Mouse (Mus musculus) right cerebral cortex, adult 18-20 months (tissue): Measurements from ENCODE around the gene Sox8.

ENCODE experiments used
- DNase-seq: peaks from one replicate; pipeline ENCODE4 v3.0.0; 2022; ENCODE audit warnings: mixed read lengths

Gene Sox8

GRCm38 (mm10) chr17:25570648-25571452 lies at the start of gene Sox8:
TSS of gene Sox8 (minus strand) at chr17:25570686.
- DNase-seq = peak; percentile 94

DNA sequence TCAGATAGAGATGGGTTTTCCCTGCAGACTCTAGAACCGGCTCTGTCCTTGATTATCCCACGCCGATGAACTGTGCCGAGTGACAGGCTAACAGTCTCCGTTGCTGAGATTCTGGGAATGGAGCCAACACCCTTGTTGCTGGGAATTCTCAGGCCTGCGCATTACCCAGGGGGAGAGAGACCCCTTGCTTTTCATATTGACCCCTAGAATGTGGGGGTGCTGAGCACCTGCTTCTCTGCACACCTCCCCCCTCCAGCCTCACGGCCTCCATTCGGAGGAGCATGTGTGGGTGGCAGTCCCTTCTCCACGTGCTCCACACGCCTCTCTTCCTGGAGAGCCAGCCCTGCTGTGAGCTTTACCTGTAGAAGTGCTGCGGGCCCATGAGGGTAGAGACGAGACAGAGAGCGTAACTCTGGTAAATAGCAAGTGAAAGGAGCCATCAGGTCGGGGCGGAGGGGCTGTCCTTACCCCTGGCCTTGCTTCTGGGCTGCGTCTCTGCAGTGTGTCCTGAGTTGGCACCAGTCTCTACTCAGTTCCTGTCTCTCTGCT lies 48.1 kb upstream of the Sox8 start:
- peak; percentile 77 for DNase-seq

DNA sequence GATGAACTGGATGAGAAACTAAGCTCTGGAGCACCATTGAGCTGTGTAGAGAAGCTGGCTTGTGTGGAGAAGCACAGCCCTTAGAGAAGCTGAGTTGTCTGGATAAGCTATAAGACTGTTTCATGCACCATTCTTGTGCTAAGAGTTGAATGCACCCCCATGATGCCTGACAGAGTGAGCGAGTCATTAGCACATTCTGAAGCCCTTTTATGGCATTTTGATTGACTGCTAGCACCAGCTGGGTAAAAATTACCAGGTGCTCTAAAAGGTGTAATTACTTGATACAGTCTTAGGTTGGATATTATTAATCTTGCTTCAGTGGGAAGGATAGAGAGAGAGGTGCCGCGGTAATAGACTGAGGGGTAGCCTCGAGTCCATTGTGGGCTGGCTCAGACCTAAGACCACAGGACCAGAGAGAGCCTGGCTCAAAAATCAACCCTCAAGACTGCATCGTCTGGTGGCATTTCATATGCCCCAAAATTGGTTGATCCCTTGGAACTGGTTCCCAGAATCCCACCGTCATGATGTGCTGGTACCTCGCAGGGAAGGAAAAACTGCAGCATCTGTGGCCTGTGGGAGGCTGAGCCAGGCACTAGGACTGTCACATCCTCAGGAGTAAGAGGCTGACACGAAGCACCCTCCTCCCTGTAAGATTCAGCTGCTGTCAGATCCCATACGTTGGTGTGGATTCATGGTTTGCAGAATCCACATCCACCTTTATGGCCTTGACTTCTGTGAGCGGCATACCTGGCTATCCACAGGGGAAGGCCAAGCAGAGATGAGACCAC lies 44.4 kb upstream of the Sox8 start:
- no peak for DNase-seq

- DNase-seq = no peak
Observed at GRCm38 (mm10) chr17:25613323-25613722, 42.8 kb upstream of the Sox8 start.

GRCm38 (mm10) chr17:25612537-25612936 lies 42.1 kb upstream of the Sox8 start:
- no peak for DNase-seq

DNA sequence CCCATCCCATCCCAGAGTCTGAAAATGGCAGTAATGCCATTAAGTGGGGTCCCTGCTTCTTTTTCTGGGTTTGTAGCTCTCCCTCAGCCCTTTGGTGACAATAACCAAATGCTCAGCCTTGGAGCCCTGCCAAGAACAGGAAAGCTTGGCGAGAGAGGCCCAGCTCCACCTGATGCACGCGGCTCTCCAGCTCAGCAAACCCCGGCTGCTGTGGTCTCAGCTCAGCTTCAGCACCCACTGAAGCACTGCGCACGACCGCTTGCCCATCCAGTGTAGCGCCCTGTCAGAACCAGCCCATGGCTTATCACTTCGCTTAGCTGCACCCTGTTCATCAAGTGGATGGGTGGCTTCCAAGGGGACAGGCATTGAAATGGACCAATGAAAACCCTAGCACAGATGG lies 39.7 kb upstream of the Sox8 start:
- DNase-seq = no peak

GRCm38 (mm10) chr17:25609506-25609828 lies 39.0 kb upstream of the Sox8 start:
- no peak for DNase-seq

DNA sequence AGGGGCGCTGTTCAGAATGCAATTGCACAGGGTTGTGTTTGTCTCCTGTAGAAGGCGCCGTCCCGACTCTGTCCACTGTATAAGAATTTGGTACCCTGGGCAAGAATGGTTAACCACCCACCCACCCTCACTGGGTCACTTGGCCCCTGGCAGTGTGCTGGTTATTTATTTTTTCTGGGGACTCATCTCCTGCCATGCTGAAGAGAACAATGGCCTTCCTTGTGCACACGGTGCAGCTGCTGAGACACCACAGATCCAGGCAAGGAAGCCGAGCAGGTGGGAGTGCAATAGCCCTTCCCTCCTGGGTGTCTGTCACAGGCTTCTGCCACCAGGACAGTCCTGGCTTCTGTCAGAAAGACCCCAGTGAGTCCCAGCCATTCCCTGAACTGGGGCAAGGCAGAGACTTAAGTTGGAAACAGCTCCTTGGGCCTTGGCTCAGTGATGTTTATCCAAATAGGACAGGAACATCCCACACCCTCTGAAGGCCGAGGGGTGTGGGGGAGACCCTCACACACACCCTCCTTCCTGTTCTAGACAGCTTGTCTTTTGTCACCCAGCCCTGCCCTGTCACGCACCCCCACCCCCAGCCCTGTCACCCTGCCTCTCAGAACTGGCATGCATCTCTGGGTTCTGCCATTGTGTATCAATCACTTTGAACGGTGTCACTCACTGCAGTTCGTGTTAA lies 38.5 kb upstream of the Sox8 start:
- DNase-seq = no peak

GRCm38 (mm10) chr17:25608137-25608785 lies 37.8 kb upstream of the Sox8 start:
- no peak for DNase-seq

DNA sequence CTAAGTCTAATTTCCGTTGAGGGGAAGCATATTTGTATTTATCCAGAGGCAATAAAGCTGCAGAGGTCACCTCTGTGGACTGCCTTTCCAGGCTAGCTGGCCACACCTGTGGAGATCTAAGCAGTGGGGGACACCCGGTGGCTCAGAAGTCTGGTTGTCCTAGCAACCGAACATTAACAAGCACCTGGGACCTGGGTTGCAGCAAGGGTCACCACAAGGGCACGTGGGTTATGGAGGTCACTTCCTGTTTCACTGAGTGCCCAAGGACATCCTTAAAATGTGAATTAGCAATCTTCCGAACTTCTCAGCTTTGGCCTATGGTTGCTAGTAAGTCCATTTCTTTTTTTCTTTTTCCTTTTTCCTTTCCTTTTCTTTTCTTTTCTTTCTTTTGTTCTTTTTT lies 33.7 kb upstream of the Sox8 start:
- no peak for DNase-seq

DNA sequence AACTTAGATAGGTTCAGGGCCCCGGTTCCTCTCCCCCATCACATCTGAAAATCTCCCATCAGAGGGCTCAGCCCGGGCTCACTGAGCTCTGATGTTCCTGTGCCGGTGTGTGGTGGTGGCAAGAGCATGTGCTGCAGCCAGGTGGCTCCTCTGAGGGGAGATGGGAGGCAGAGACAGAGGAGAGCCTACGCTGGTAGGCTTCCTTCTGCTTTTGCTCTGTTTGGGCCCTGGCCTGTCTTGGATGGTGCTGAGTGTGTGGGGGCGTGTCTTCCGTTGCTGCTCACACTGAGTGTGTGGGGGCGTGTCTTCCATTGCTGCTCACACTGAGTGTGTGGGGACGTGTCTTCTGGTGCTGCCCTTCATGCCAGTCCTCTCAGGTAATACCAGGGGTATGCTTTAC lies 31.9 kb upstream of the Sox8 start:
- DNase-seq = no peak

DNA sequence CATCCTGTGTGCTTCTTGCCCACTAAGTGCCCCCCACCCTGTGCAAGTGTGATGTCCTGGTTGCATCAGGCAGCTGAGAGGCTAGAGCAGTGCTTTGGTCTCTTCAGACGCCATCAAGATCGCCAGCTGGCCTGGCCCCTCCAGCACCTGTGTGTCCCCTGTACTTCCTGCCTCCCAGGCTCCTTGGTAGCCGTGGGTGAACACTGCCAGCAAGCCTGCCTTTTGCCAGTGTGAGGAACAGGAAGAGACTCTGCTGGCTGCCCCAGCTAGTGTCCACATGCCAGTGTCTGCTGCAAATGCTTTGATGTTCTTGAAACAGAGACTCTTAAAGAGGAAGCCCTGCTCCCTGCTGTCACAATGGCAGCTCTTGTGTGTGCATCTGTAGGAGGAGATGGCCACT lies 27.1 kb upstream of the Sox8 start:
- DNase-seq = no peak

GRCm38 (mm10) chr17:25595495-25595894 lies 25.0 kb upstream of the Sox8 start:
- no peak for DNase-seq

DNA sequence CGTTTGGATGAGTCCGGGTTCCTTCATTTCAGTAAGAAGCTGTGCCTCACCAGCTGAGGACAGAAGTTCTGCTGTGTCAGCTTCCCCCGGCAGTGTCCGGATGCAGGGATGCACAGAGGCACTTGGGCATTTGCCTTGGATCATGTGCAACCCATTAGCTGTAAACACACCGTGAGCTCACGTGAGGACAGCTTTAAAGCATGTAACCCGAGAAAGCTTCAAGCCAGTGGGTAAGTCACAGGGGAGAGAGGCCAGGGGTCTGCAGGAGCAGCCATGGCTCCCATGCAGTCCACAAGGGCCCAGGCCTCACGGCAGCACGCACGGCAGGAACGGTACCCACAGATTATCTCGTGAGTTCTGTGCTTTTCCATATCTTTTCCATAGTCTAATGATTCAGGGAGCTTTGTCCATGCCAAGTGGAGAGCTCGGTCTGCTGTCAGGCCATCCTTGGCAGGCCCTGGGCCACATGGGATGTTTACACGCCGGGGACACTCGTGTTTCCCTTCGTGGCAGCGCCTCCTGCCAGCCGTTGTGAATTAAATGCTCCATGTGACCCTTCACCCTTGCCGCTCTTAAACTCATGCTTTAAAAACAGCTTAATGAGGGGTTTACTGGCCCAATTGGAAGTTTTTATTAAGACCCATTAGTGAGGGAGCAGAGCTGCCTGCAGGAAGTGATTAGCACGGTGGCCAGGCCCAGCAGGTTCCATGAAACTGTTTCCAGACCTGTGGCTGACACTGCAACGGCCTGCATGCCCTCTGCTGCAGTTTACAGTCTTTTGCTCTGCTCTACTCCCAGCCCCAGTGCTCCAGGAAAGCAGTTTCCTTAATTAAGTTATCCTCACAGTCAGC lies 23.1 kb upstream of the Sox8 start:
- no peak for DNase-seq

DNA sequence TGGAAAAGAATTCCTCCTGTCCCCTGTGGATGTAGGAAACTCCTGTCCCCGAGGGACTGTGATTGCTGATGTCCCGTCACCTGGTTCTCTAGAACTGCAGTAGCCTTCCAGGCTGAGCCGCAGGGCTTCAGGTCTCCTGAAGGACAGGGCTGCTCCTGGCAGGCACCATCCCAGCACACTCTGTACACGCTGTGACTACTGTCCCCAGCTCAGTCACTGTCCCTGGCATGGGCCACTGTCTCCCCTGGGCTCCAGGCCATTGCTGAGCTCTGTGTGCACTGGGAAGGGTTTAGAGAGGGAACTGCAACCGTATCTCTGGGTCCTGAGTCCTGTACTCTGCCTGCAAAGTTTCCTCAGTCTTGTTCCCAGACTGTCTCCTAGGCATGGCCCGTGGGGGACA lies 21.9 kb upstream of the Sox8 start:
- no peak for DNase-seq

DNA sequence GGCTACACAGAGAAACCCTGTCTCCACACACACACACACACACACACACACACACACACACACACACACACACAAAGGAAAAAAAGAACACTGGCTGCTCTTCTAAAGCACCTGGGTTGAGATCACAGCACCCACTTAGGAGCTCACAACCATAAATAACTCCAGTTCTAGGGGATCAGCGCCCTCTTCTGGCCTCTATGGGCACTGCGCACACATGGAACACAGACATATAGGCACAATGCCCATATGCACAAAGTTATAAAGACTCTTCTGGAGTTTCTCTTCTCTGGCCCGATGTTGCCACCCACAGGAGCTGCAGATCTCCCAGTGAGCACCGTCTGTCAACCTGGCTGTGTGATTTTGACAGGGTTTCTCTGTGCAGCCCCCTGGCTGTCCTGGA lies 20.5 kb upstream of the Sox8 start:
- no peak for DNase-seq

DNA sequence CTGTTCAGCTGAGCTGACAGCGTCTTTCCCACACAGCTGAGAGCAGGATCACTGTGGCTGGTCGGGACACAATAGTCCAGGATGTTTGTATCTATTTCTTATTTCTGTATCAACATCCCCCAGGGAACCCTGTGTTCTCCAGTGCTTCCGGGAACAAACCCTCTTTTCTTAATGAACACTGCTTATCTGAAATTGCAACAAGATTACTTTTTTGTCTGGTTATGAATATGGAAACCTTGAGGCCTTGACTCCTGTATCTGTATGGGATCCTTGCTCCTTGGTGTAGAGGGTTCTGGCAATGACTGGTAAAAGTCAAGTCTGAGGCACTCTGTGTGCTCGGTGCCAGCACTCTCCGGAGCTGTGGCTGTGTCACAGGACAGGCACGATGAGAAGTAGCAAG lies 19.6 kb upstream of the Sox8 start:
- DNase-seq = no peak

DNA sequence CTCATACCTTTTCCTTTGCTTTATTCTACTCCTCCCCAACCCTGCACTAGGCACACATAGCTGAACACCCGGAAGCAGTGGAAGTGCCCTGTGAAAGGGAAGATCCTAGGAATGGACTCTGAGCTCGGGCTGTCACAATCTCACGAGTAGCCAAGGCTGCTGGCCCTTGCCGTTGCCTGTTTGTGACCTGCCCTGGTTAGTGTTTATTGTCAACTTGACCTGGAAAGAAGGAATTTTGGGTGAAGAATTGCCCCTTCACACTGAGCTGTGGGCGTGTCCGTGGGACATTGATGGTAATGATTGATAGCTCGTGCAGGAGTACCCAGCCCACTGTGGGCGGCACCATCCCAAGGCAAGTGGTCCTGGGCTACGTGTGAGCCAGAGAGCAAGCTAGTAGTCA lies 14.2 kb upstream of the Sox8 start:
- no peak for DNase-seq

GRCm38 (mm10) chr17:25583858-25584257 lies 13.4 kb upstream of the Sox8 start:
- DNase-seq = no peak

DNA sequence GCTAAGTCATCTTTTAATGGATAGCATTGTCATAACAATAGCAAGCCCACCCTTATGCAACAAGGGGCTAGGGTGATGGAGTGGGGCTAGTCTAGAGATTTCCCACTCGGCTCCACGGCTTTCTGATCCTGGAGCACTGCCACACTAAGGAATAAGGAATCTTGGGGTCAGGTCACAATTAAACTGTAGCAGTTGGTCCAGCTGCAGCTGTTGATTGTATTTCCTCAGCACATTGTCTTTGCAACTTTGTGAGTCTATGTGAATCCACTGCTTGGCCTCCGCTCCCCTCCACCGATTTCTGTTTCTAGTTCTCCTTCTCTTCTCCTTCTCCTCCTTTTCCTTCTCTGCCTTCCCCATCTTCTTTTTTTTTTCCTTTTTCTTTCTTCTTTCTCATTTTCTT lies 12.6 kb upstream of the Sox8 start:
- DNase-seq = no peak

DNA sequence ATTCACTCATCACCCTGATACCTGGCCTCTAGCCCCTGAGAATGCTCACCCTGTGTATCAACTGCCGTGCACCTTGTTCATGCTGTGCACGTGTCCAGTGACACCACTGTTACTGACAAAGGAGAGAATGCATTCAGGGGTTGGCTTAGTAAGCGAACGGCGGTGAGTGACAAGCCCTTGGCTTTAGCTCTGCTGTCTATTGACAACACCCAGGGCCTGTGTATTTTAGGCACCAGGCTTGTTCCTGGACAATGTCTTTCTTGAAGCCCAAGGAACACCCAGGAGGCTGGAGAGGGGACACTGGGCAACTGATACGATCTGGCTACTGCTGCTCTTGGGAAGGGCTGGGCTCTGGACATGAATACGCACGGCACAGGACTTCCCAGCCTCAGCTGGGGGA lies 11.6 kb upstream of the Sox8 start:
- DNase-seq = no peak
